Mouse (Mus musculus) brain, embryonic 14.5 days (tissue): ENCODE measurements around the gene Zfp513.

Experiments
- CTCF ChIP-seq: fragments of 200-500 bp; IDR thresholded peaks from 2 replicates; pipeline ENCODE4 v1.5.1; 2012; ENCODE audit warnings: inconsistent platforms, mild to moderate bottlenecking, moderate library complexity, borderline replicate concordance; ENCODE audit not compliant: insufficient read depth, insufficient read length; ENCODE audit errors: extremely low read depth
- POLR2A ChIP-seq: fragments of 200-500 bp; IDR thresholded peaks from 2 replicates; pipeline ENCODE4 v1.6.1; 2012; ENCODE audit warnings: mild to moderate bottlenecking, inconsistent platforms, borderline replicate concordance; ENCODE audit not compliant: poor library complexity, insufficient read depth, insufficient read length, severe bottlenecking; ENCODE audit errors: extremely low read depth

DNA sequence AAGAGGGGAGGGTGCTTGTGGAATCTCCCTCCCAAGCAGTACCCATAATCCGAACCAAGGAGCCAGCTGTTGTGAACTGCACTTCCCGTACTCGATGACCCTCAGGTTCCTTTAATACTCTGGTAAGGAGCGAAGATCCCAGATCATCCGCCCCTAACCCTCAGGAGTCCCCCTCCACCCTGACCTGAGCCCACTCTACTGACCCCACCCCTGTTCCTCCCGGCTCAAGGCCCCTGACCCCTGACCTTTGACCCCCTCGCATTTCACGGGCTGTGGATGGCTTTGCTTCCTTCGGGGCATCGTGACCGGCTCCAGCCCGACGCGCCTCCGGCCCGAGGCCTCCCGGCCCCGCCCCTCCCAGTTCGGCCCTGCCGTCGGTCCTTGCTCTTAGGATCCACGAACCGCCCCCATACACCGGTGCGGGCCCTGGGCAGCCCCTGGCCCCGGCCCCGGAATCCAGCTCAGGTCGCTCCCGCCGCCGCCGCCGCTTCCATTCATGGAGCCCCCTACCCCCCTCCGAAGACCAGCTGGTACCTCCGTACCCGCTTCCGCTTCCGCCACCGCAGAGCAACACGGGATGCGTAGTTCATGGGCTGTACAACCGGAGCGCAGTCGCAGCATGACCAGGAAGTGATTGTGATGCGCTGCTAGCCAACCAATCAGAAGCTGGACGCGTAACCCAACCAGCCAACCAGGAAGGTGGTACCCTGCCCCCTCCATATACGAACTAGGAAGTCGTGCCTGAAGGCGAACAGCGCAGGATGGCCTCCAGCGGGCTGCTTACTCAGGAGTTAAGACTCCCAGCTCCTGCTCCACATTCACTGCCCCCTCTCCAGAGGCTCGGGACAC lies at the start of gene Zfp513:
- no peak for TF ChIP-seq CTCF
- peak; percentile 38; the same call in 1 of the 2 replicates for TF ChIP-seq POLR2A
